Mouse (Mus musculus) spleen, postnatal 36 days (tissue): ENCODE results near the gene Fignl1.

Source experiments
- DNase-seq, 2 experiments: peaks; one replicate each; pipeline ENCODE4 v3.0.0; 2022; ENCODE audit warnings: low spot score in 2 of 2, mixed read lengths in 1 of 2

Fignl1 gene

DNA sequence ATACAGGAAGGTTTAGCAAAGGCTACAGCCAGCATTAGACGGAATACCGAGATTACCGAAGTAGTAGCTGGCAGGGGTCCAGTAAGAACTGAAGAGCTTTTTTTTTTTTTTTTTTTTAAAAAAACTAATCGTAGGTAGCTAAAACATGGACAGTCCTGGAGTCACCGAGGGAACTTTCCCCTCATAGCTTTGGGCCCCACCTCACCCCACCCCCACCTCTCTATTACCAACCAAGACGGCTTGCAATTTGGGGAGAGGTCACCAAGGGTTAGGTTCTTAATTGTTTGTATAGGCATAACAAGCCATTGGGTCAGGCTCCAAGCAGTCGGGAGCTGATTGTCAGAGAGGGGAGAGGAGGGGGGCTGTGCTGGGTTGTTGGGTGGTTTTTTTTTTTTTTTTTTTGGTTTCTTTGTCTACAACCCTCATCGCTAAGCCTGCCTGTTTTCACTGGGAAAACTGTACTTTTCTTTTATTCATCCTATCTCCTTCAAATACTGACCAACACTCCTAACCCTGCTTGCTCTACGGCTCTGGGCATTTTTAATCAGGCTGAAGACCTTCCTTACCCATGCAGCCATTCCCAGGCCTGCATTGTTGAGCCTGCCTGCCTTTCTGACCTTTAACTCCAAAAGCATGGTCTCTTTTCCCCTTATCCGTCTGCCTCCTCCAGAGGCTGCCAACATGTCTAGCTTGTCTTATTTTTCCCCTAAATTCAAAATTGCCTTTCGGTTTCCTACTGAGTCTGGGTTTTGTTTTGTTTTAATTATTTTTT lies 828 bp upstream of the Fignl1 start:
- no peak for DNase-seq

DNA sequence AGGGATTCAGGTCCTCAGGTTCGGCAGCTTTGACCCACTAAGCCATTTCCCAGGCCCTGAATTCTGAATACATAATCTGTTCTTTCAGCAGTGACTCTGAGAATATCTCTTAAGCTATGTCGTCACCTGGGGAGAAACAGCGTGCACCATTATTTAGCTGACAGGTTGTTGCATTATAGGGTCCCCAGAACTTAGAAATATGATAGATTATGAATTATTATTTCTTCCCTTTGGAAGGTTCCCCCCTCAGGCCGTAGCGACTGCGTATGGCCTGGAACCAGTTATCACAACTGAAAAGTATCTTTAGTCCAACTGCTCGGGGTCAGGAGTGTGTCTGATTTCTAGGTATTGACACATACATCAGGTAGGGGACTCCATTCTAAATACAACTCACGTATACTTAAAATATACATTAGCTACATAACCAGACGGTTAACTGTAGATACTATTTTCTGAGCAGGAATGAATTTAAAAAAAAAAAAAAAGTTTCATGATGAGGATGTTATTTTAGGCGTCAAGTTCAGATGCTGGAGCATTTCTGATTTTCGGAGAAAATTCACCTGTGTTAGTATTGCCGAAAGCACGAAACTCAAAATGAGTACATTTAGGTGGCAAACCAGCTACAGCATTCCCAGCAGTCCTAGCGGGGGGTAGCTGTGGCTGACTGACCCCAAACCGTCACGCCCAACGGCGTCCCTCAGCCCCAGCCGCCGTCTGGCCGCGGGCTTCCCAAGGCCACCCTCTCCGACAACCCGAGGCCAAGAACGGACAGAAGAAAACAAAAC lies 535 bp downstream of the Fignl1 start:
- no peak for DNase-seq

DNA sequence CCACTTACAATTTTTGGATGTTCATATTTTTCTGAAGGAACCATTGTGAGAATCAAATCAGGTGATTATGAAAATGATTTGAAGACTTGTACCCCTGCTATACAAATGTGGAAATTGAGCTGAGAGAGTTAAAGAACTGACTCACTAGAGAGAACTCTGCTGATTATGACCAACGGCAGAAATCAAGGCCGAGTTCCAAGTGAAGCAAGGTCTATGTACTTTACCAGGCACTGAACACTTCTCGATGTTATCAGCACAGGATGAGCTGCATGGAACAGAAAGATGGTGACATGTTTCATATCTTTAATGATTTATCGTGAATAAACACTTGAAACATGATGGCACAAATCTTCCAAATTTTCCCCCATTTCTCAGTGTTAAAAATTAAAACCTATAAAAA lies 2.8 kb downstream of the Fignl1 start:
- DNase-seq = no peak

DNA sequence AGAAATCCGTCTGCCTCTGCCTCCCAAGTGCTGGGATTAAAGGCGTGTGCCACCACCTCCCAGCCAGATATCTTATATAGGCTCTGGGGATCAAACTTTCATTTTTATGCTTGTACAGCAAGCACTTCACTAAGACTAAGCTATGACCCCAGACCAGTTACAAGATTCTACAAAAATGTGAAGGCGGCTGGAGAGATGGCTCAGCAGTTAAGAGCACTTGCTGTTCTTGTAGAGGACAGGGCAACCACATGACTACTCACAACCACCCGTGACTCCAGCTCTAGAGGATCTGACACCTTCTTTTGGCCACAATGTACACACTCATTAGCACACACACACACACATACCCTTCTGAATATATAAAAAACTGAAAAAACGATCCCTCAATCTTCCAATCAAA lies 4.3 kb downstream of the Fignl1 start:
- DNase-seq = no peak

DNA sequence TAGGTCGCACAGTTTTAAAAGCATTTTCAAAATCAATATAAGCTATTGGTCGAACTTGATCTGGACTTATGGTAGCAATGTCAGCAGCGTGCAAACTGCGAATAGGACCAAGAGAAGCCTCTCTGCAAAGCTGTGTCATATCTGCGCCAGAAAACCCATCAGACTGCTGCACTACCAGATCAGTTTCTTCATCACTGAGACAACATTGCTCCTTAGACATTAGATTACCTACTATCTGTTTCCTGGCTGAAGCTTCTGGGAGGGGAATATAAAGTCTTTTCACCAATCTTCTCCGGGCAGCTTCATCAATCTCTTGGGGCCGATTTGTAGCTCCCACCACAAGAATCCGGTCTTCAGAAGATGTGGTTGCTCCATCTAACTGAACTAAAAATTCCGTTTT lies 7.7 kb downstream of the Fignl1 start:
- DNase-seq = no peak

DNA sequence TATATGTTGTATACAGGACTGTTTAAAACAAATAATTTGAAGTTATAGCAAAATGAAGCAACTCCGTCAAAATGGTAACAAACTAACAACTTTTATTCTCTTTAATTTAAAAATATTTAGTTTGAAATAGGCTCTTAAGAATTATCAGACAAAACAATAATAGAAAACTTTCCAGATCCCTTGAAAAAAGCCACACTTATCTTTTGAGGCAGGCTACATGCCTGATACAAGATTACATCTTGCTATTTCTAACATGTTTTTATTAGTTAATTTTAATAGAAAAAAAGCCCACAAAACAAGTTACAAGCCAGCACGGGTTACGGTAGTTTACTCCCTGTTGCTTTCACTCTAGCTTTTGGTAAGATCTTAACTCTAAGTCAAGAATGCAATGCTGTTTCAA lies 8.5 kb downstream of the Fignl1 start:
- no peak for DNase-seq

DNA sequence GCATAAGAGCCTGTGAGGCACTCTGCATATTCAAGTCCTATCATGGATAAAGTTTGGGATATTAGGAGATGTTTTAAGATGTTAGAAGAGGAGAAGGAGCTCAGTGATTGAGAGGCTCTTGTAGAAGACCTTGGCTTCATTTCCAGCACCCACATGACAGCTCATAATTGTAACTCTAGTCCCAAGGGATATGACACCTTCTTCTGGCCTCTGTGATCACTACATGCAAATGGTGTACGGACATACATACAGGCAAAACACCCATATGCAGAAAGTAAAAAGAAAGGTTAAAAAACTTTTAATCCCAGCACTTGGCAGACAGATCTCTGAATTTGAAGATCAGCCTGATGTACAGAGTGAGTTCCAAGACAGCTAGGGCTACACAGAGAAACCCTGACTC lies 10.1 kb downstream of the Fignl1 start:
- no peak for DNase-seq

DNA sequence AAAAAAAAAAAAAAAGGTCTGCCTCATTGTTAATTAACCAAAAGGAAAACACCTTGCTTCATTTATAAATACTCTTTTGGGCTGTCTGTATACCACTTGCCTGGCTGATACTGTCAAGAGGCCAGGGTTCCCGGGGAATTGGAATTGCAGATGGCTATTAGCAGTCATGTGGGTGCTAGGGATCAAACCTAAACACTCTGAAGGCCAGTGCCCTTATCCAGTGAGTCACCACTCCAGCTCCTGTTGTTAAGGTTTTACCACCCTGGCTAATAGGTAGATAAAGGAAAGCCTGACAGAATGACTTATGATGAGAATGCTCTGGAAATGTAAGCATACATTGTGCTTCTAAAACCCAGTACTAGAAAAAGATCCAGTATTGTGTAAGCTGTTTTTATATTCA lies 14.1 kb downstream of the Fignl1 start:
- no peak for DNase-seq

DNA sequence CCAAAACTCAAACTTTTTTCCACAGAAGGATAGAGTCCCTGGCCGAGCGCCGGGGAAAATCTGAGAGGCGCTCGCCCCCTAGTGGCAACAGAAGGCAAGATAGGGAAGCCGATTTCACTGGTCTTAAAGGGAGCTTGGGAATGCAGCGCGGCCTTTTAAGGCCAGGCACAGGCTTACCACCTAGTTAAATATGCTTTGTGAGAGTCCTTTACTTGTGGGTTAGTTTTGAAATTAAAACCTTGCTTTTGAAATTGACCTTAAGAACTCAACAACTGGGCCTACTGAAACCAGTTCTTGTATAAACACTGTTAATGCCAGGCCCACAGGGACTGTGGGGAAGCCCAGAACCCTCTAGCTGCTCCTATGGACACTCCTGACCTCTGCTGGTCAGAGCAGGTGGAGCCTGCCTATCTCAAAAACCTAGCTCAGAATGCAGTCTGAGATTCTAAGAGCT lies 20.2 kb downstream of the Fignl1 start:
- peak; percentile 80 to 84 for DNase-seq

DNA sequence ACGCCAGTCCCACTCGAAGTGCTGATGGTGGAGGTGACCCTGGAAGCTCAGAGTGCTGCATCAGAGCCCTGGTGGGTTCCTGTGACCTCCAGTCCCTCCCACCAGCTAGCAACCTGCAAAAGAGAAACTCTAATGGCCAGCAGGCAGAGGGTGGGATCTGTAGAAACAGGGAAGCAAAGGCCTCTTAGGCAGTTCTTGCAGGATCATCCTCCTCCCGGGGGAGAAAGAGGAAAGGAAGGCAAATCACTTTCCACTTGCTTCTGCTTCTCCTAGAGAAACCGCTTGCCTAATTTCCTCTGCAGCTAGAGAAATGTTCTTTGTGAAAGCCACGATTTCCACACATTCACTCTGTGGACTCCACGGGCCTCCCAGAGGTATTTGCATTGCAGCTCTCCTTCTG lies 23.3 kb downstream of the Fignl1 start:
- DNase-seq = no peak

DNA sequence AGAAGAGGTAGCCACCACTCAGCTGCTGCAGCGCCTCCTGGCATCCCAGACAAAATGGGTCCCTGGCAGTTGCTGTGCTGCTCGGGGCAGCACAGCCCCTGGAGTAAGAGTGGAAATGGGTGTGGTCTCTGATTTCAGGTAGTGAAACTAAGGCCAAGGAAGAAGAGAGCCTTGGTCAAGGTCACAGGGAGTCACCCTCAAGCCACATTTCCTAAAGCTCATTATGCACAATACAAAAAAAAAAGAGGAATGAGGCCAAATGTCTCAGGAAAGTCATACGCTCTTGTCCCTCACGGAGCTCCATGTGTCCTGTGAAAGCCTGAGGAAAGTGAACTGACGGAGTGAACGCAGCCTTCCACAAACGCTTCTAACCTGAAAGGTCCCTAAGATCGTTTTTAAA lies 27.0 kb downstream of the Fignl1 start:
- peak; percentile 42 to 53 for DNase-seq

DNA sequence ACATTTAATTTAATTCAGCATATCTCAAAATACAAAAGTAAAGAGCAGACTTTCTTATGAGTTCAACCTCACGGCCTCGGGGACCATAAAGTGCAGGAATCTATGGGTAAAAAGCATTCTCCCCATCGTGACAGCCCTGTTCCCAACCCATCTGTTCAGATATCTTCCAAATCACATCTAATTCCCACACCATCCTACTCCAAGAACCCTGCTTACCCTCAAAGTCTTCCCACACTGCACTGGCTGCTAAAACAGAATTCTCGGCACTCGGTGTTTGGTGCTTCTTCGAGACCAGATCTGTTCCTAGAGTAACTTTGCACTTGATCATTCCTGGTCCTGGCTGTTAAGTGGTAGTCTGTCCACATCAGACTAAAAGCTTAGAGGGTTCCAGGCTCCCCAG lies 30.4 kb downstream of the Fignl1 start:
- DNase-seq = no peak

DNA sequence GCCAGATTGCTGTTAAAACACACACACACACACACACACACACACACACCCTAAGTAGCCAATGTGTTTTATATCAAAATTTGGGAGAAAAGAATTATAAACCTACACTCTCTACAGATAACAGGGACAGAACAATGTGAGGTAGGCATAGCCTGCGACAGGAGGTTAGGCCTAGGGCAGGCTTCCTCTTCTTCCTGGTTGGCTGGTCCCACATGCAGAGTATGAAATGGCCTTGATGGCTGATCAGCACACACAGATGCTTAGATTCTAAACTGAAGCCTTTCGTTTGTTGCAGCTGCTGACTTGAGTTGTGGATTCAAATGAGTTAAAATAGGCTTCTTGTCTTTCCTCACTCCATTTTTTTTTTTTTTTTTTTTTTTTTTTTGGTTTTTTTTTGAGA lies 31.0 kb downstream of the Fignl1 start:
- peak; percentile 71 to 72 for DNase-seq

DNA sequence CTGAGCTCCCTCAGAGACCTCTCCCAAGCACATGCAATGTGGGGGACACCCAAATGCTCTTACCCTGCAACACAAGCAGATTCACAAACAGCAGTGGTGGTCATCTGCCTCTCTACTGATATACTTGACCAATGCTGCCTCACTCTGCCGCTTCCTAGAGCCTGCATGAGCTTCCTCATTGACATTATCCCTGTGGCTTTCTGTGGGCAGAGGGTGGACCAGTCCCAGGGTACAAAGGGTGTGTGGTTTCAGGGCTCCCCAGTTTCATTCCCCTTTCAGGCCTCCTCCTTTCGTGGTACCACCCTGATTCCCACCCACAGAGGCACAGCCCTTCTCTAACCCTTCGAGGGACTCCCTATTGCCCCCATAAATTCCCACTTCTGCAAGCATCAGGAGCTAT lies 31.5 kb downstream of the Fignl1 start:
- no peak for DNase-seq

DNA sequence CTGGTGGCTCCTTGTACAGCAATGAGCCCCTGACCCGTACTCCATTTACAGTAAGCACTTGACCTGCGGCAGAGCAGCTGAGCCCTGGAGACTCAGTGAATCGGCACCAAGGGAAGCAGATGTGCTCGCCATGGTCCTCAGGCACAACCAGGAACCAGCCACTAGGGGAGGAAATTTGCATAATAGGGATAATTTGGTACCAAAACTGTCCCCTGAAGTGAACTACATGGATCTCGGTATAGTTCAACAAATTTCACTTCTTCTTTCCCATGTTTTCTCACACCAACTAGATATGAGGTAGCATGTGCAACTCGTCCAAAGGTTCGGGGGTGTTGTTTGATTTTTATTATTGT lies 32.0 kb downstream of the Fignl1 start:
- DNase-seq = peak; percentile 79 to 83

DNA sequence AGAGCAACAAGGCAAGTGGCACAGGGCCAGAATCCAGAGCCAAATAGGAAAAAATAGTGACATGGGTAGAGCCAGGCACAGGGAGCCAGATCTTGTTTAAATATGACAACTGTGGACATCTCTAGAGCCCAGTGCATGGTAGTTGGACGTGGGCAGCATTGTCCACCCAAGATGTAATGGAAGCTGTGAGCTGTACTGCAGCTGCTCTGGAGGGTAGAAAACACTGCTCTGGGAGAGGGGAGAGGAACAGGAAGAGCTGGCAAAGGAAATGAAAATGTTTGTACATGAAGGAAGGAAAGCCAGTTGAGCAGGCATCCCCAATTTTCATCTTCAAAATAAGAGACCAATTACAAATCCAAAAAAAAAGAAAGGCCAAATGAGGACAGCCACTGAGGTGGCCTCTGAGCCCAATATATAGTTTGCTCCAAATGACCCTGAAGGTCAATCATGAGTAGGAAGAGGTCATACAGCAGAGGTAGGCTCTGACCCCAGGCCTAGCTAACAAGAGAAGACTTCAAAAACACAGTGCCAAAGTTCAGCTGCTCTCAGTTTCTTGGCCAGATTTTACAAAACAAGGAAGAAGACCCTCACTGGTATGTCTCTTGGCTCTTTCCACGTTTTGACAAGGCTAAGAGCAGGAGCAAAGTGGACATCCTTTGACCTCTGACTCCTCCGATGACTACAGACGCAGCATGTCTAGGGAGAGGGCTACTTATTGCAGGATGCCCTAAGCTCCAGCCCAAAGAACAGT lies 32.5 kb downstream of the Fignl1 start:
- DNase-seq = no peak

DNA sequence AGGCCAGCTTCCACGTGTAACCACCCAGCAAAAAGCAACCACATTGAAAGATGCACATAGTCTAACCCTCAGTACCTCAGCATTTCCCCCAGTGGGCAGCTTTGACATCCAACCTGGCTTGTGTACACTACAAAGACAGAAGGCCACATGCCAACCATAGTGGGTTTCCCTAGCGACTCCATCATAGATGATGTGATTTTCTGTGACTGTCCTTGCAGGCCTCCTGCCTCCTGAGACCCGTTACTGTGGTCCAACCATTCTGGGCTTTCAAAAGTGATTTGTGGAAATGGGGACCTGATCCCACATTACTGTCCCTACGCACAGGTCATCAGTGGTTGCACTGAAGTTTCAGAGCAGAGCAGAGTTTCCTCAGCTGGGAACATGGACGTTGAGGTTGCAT lies 33.9 kb downstream of the Fignl1 start:
- DNase-seq = no peak

DNA sequence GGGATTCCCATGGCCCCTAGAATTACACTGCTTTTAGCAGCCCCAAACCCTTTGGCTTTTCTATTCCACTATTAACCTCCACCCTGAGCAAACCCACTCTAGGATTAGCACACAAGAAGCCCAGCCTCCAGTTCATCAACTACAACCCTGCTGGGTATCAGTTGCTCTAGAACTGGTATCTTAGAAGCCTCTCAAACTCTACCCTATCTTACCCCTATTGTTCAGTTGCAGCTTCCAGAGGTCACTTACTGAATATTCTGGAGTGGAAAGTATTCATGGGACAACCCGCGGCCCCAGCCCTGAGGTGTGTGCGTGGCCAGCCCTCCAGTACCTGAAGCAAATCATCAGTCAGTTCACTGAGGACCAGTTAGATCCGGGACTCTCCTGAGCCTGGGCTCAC lies 34.4 kb downstream of the Fignl1 start:
- DNase-seq = no peak

DNA sequence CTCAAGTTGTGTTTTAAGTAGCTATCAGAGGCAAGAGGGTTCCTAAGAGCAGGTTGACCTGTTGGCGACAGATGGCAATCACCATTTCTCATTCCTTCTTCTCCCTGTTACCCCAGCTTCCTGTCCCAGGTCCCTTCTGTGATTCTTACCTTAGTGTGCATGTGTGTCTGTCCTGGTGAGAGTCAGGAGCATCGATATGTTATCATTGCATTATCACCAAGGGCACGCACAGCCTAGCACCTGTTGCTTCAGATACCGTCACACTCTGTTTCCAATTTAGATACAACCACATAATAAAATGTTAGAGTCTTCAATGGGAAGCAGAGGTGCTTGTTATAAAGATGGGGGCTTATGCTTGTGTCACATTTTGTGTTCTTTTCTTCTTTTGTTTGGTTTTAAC lies 36.6 kb downstream of the Fignl1 start:
- no peak for DNase-seq

DNA sequence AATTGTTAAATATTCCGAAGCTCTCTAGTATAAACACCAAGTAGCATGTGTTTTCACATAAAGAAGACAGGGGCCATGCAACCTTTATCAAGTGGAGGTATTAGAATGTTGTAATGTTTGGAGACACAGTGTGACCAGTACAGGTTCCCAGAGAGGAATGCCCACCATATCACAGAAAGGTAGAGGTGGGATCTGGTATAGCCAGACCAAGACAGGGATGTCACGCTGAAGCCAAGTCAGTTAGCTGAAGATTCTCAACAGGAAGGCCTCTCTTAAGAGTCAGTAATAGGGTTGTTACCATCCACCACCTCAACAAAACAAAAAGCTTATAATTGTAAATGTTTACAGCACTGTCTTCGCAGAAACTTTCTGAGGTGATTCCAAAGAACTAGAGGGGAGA lies 38.1 kb downstream of the Fignl1 start:
- no peak for DNase-seq

DNA sequence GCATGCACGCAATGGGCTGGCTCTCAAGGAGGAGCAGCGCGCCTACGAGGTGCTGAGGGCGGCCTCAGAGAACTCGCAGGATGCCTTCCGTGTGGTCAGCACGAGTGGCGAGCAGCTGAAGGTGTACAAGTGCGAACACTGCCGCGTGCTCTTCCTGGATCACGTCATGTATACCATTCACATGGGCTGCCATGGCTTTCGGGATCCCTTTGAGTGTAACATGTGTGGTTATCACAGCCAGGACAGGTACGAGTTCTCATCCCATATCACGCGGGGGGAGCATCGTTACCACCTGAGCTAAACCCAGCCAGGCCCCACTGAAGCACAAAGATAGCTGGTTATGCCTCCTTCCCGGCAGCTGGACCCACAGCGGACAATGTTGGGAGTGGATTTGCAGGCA lies 39.5 kb downstream of the Fignl1 start:
- no peak for DNase-seq

DNA sequence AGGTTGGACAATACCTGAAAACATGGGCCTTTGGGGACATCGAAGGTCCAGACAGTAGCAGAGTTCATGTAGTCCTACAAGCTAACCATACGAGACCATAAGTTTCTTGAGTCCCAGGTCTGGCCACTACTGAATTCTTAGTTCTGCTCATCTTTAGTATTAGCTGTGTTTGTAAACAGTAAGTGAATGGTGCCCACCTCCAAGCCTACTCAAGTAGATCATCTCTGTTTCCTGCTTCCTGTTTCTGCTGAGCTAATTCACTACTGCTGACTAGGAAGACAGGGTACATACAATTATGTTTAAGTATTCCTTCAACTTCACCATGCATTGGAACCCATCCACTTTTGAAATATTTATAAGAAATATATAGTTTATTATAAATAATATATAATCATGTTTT lies 40.7 kb downstream of the Fignl1 start:
- DNase-seq = peak; percentile 60 to 65

DNA sequence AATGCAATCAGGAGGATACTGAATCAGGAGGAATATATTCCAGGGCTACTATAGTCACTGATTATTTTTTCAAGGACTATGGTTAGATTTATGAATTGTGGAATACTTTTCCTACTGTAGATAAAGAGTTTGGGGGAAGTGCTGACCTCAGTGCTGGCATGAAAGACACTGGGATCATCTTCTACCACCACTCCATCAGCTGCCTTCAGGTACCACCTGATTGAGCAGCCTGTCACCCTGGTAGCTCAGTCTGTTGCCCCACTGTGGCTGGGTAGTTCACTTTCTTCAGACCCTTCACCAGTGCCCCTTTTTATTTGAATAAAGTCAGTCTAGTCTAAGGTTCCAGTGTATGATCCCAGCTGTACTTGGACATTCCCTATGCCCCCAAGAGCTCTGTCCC lies 42.0 kb downstream of the Fignl1 start:
- DNase-seq = no peak
